Mouse (Mus musculus): ENCODE data around the gene Rnaseh2a. TPM values are rescaled to one million over a fixed set of nuclear protein-coding genes. Genes with fewer than 3 reads are reported as not detected.

Gene Rnaseh2a
- total RNA-seq (2021) = 10 to 100 TPM; 45.8 to 59.8 TPM
- long read RNA-seq, experiment 1, transcript Rnaseh2a-203 (8 exons, 2,044 nt) = major isoform, 14 of 29 reads
- long read RNA-seq, experiment 1, partial matches to known transcripts = 2 of 29 reads
- long read RNA-seq, experiment 1, other reads (novel, unspliced or antisense) = 8 of 29 reads
- long read RNA-seq, experiment 2, transcript Rnaseh2a-203 (8 exons, 2,044 nt) = major isoform, 15 of 27 reads
- long read RNA-seq, experiment 2, partial matches to known transcripts = 0 of 27 reads
- long read RNA-seq, experiment 2, other reads (novel, unspliced or antisense) = 8 of 27 reads

- DNase-seq (ENCODE audit: low spot score in 2 of 2) = peak; percentile 69 to 78
These were observed at the start of gene Rnaseh2a, which contains the start of the genes Gm49661 and Prdx2 for GRCm38 (mm10) chr8:84969241-84970134. Gene Rnaseh2a (minus strand): TSS chr8:84969767. Gene Gm49661 (minus strand): TSS chr8:84969433. Gene Prdx2 (plus strand): TSS chr8:84969587.

- DNase-seq (ENCODE audit: low spot score in 2 of 2) = no peak
These were observed 47.6 kb upstream of the Rnaseh2a start for GRCm38 (mm10) chr8:85017209-85017608.

- no peak for DNase-seq (ENCODE audit: low spot score in 2 of 2)
These were observed 47.2 kb upstream of the Rnaseh2a start for GRCm38 (mm10) chr8:85016724-85017123.

GRCm38 (mm10) chr8:85014431-85014830 lies 44.9 kb upstream of the Rnaseh2a start, which contains the start of gene Best2:
Gene Best2 (minus strand): TSS chr8:85014531.
- no peak for DNase-seq (ENCODE audit: low spot score in 2 of 2)

GRCm38 (mm10) chr8:85013230-85013840 lies 43.8 kb upstream of the Rnaseh2a start:
- peak; percentile 80 to 83 for DNase-seq (ENCODE audit: low spot score in 2 of 2)

GRCm38 (mm10) chr8:85011242-85011641 lies 41.7 kb upstream of the Rnaseh2a start:
- no peak for DNase-seq (ENCODE audit: low spot score in 2 of 2)

GRCm38 (mm10) chr8:85007686-85008085 lies 38.1 kb upstream of the Rnaseh2a start:
- no peak for DNase-seq (ENCODE audit: low spot score in 2 of 2)

GRCm38 (mm10) chr8:84997649-84998295 lies 28.2 kb upstream of the Rnaseh2a start:
- DNase-seq (ENCODE audit: low spot score in 2 of 2) = peak; percentile 93 to 98

- no peak for DNase-seq (ENCODE audit: low spot score in 2 of 2)
These were observed 27.4 kb upstream of the Rnaseh2a start for GRCm38 (mm10) chr8:84996978-84997377.

- DNase-seq (ENCODE audit: low spot score in 2 of 2) = no peak
These were observed 26.1 kb upstream of the Rnaseh2a start for GRCm38 (mm10) chr8:84995680-84996079.

GRCm38 (mm10) chr8:84994375-84994774 lies 24.8 kb upstream of the Rnaseh2a start:
- DNase-seq (ENCODE audit: low spot score in 2 of 2) = no peak

GRCm38 (mm10) chr8:84990836-84991235 lies 21.3 kb upstream of the Rnaseh2a start:
- DNase-seq (ENCODE audit: low spot score in 2 of 2) = no peak

GRCm38 (mm10) chr8:84990349-84990748 lies 20.8 kb upstream of the Rnaseh2a start, which contains the start of gene Hook2:
Gene Hook2 (plus strand): TSS chr8:84990603.
- peak; percentile 96 to 97 for DNase-seq (ENCODE audit: low spot score in 2 of 2)

- DNase-seq (ENCODE audit: low spot score in 2 of 2) = peak; percentile 89 to 90
These were observed 20.2 kb upstream of the Rnaseh2a start for GRCm38 (mm10) chr8:84989810-84990209.

GRCm38 (mm10) chr8:84989311-84989731 lies 19.8 kb upstream of the Rnaseh2a start:
- no peak for DNase-seq (ENCODE audit: low spot score in 2 of 2)

- no peak for DNase-seq (ENCODE audit: low spot score in 2 of 2)
These were observed 18.3 kb upstream of the Rnaseh2a start for GRCm38 (mm10) chr8:84987903-84988302.

- DNase-seq (ENCODE audit: low spot score in 2 of 2) = no peak
These were observed 17.8 kb upstream of the Rnaseh2a start for GRCm38 (mm10) chr8:84987388-84987787.

- DNase-seq (ENCODE audit: low spot score in 2 of 2) = no peak
These were observed 16.9 kb upstream of the Rnaseh2a start for GRCm38 (mm10) chr8:84986379-84986945.

- DNase-seq (ENCODE audit: low spot score in 2 of 2) = peak; percentile 95 to 97
These were observed 16.3 kb upstream of the Rnaseh2a start for GRCm38 (mm10) chr8:84985684-84986378.

All from left cerebral cortex, adult 18-20 months (tissue).